8 mouse cellular contexts compared by ENCODE assay signal in the genomic region with DNA sequence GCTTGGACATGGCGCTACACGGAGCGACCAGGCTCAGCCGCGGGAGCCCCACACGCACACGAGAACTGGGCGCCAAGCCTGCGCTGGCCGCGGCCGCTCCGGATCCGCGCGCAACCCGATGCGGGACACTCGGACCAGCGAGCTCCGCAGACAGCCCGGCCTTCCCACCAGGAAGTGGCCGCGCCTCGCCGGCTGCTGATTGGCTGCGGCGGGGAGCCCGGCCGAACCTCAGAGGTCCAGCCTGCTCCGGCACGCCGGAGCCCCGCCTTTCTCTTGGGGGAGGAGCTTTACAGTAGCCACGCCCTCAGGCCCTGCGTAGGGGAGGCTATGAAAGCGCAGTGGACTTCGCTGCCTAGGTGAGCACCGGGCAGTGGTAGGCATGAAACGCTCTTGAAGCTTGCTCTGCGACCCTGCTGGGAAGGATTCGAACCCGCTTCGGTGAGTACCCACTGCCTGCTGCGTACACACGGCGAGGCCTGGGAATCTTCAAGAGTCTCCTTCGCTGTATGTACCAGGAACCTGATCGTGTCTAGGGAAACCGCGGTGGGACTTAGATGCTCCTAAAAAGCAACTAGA. TPM values are rescaled to one million over a fixed set of nuclear protein-coding genes. Genes with fewer than 3 reads are reported as not detected.
A peak's percentile ranks its signal among the peaks of the same experiment; 100 is the strongest.
DNase-seq lines count a peak whose midpoint lies in the region; ATAC-seq lines count a peak whose summit lies in the region.

A gene (minus strand): TSS at position 180 of the 576 bp plus-strand sequence.
A gene (plus strand): TSS at position 307 of the 576 bp plus-strand sequence.

- DNase-seq in c-Kit-negative CD71-positive TER-119-positive erythroid progenitor cells, embryonic 14.5 days (ENCODE audit: low read depth, low spot score): peak; percentile 85
- peak; percentile 93 for DNase-seq in fibroblast of lung, adult 2 months (ENCODE audit: low read depth)
- DNase-seq in kidney, postnatal 14 days: peak; percentile 98
- DNase-seq in liver, embryonic 13.5 days: peak; percentile 96
- peak; percentile 93 for DNase-seq in neural tube, embryonic 10.5 days (ENCODE audit: extremely low spot score, low spot score)

- peak within 1 kb of the TSS; percentile 86 for H3K9ac ChIP-seq in heart, embryonic 14.5 days (ENCODE audit: low read length)
- peak within 1 kb of the TSS; percentile 86 for H3K9ac ChIP-seq in liver, embryonic 13.5 days
- H3K9ac ChIP-seq in stomach, embryonic 16.5 days (ENCODE audit: low read length): peak within 1 kb of the TSS; percentile 85

- H3K36me3 ChIP-seq in heart, embryonic 14.5 days (ENCODE audit: control insufficient read depth, insufficient read depth, low read length): no peaks in the 10 kb centered on the region
- H3K36me3 ChIP-seq in liver, embryonic 13.5 days: no peaks in the 10 kb centered on the region
- no peaks in the 10 kb centered on the region for H3K36me3 ChIP-seq in stomach, embryonic 16.5 days (ENCODE audit: control insufficient read depth, insufficient read depth, low read length)

- no peaks in the 10 kb centered on the region for H3K27me3 ChIP-seq in heart, embryonic 14.5 days (ENCODE audit: control insufficient read depth, insufficient read depth, low read length)
- H3K27me3 ChIP-seq in liver, embryonic 13.5 days: no peaks in the 10 kb centered on the region
- H3K27me3 ChIP-seq in stomach, embryonic 16.5 days (ENCODE audit: control insufficient read depth, insufficient read depth, low read length): no peaks in the 10 kb centered on the region

- no peaks in the 10 kb centered on the region for H3K9me3 ChIP-seq in heart, embryonic 14.5 days (ENCODE audit: control insufficient read depth, low read length)
- no peaks in the 10 kb centered on the region for H3K9me3 ChIP-seq in liver, embryonic 13.5 days (replicated peaks)
- H3K9me3 ChIP-seq in stomach, embryonic 16.5 days (replicated peaks; ENCODE audit: control insufficient read depth, low read length): no peaks in the 10 kb centered on the region

- H3K27ac ChIP-seq in heart, embryonic 14.5 days (replicated peaks in 1 of 2; ENCODE audit: control insufficient read depth in 1 of 2, insufficient read depth in 1 of 2, low read depth in 2 of 2, low read length in 2 of 2): peak within 1 kb of the TSS; percentile 89
- H3K27ac ChIP-seq in liver, embryonic 13.5 days: peak within 1 kb of the TSS; percentile 83
- peak within 1 kb of the TSS; percentile 95 for H3K27ac ChIP-seq in stomach, embryonic 16.5 days (ENCODE audit: low read length)

- H3K4me1 ChIP-seq in heart, embryonic 14.5 days (ENCODE audit: control insufficient read depth in 2 of 2, insufficient read depth in 2 of 2, low read length in 2 of 2): peaks cover 2 to 10% of the 10 kb centered on the region in 2 experiments; a peak in 3 of 4 replicates
- peaks cover 35% of the 10 kb centered on the region for H3K4me1 ChIP-seq in liver, embryonic 13.5 days (replicated peaks)
- peaks cover 16% of the 10 kb centered on the region; the same call in 1 of the 2 replicates for H3K4me1 ChIP-seq in stomach, embryonic 16.5 days (ENCODE audit: control insufficient read depth, insufficient read depth, low read length)

- H3K4me3 ChIP-seq in heart, embryonic 14.5 days (ENCODE audit: control insufficient read depth in 1 of 2, insufficient read depth in 1 of 2, low read depth in 1 of 2, low read length in 2 of 2): peak within 1 kb of the TSS; percentile 87 to 89
- peak within 1 kb of the TSS; percentile 95 for H3K4me3 ChIP-seq in liver, embryonic 13.5 days (replicated peaks)
- H3K4me3 ChIP-seq in stomach, embryonic 16.5 days (replicated peaks; ENCODE audit: low read length): peak within 1 kb of the TSS; percentile 91

- 1% methylated on average over 50 of the region's 51 CpGs for WGBS in heart, embryonic 14.5 days
- under 1% methylated on average over 51 of the region's 51 CpGs for WGBS in liver, embryonic 13.5 days (ENCODE audit: insufficient replicate concordance)
- WGBS in stomach, embryonic 16.5 days: under 1% methylated on average over 51 of the region's 51 CpGs

- ATAC-seq in CD4-positive, CD25-positive, alpha-beta regulatory T cell, adult 4 months: peak; percentile 92
- ATAC-seq in heart, embryonic 14.5 days (ENCODE audit: insufficient number of reproducible peaks, insufficient read depth, low FRiP score, low read depth): peak; percentile 97
- ATAC-seq in liver, embryonic 13.5 days (ENCODE audit: low read depth): peak; percentile 98
- ATAC-seq in stomach, embryonic 16.5 days (ENCODE audit: insufficient read depth, low FRiP score): peak; percentile 98

- peak within 1 kb of the TSS; percentile 67 for H3K4me2 ChIP-seq in heart, embryonic 14.5 days (ENCODE audit: low read length)
- peak within 1 kb of the TSS; percentile 86 for H3K4me2 ChIP-seq in liver, embryonic 13.5 days
- peak within 1 kb of the TSS; percentile 53 for H3K4me2 ChIP-seq in stomach, embryonic 16.5 days (ENCODE audit: low read depth, low read length)

RNA-seq across cellular contexts. Expression of the first gene that starts in this region (rescaled TPM):
- polyA plus RNA-seq in CD4-positive, CD25-positive, alpha-beta regulatory T cell, adult 4 months (2017; shearing (Covaris generic)): 100 to 1,000 TPM; 100 to 103 TPM
- polyA plus RNA-seq in heart, embryonic 14.5 days (2014; fragmentation: Nextera tagmentation; extraction: Ambion mirVana): 85.3 and 85.8 TPM in 2 replicates
- 63.7 and 64.5 TPM in 2 replicates for polyA plus RNA-seq in liver, embryonic 13.5 days (2015; fragmentation: Nextera tagmentation; extraction: Ambion mirVana)
- polyA plus RNA-seq in stomach, embryonic 16.5 days (2015; fragmentation: Nextera tagmentation; extraction: Ambion mirVana): 115 and 119 TPM in 2 replicates

RNA-seq across cellular contexts. Expression of the second gene that starts in this region (rescaled TPM):
- polyA plus RNA-seq in CD4-positive, CD25-positive, alpha-beta regulatory T cell, adult 4 months (2017; shearing (Covaris generic)): 1 to 10 TPM; 7.4 to 8.1 TPM
- polyA plus RNA-seq in heart, embryonic 14.5 days (2014; fragmentation: Nextera tagmentation; extraction: Ambion mirVana): 7.6 and 10.7 TPM in 2 replicates
- 6.8 TPM in 2 replicates for polyA plus RNA-seq in liver, embryonic 13.5 days (2015; fragmentation: Nextera tagmentation; extraction: Ambion mirVana)
- 12.1 and 14.9 TPM in 2 replicates for polyA plus RNA-seq in stomach, embryonic 16.5 days (2015; fragmentation: Nextera tagmentation; extraction: Ambion mirVana)

Comparison
In these comparisons a context has a peak if more than half of its experiments do, and no peak if none do; other contexts are left out.
1. Peak in every context shown above with its lines: DNase-seq, ATAC-seq, H3K4me3 ChIP-seq and H3K27ac ChIP-seq.